Mouse (Mus musculus) small intestine, adult 10 weeks (tissue): ENCODE results near the gene Ccdc87. TPM values are rescaled to one million over a fixed set of nuclear protein-coding genes. Genes with fewer than 3 reads are reported as not detected.

Experiments
- polyA plus RNA-seq: library from polyadenylated mRNA; stranded (reverse); fragments of 350-450 nt; fragmentation: Illumina TruSeq; extraction: RNeasy Lipid Tissue Mini Kit (QIAGEN cat#74804); gene quantifications from one replicate; pipeline ENCODE4 v1.2.3, GENCODE M21; 2014; ENCODE audit warnings: low replicate concordance

Ccdc87 gene
- 0.11 TPM for polyA plus RNA-seq

DNA sequence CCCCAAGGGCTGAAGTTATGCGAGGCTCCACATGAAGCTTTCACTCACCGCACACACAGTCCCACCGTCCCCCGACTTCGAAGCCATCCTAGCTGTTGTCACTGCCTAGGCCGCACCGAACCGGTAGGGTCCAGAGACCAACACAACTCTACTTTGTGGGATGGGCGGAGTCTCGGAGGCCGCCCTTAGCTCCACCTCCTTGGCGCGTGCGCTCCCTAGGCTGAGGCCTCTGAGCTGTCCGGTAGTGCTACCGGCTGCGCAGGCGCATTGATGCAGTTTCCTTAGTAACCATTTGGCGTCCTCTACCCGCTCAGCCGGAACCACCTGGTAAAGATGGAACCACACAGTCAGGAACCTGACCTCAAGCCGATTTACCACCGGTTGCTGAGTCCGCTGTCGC lies at the start of gene Ccdc87, which contains the start of gene Ccs:
Ccdc87 (plus strand) TSS at position 218 of the 400 bp plus-strand sequence.
Ccs (minus strand) TSS at position 184 of the 400 bp plus-strand sequence.

DNA sequence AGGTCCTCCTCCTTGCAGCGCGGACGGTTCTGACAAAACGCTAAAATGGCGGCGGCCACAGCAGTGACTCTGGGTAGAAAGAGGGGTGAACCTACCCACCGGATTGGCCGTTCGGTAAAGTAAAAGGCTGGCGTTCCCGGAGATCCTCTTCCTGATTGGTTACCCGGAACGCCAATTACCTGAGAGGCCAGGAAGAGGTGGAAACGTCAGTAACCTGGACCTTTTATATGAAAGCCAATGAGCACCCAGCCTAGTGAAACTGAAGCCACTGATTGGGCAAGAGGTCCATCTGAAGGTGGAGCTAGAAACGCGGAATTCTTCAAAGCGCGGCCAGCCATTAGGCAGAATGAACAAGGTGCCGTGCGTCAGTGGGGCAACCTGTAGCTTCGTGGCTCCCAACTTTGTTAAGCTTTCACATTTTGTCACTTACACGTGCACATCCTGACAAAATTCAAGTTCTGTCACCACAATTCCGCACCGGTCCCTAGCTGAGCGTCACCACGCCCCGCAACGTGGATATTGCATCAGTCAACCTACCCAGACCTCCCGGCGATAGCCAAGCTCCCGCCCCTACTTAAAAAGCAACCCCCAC lies 45.2 kb upstream of the Ccdc87 start, which contains the start of gene Rbm4:
Rbm4 (minus strand) TSS at position 71 of the 592 bp plus-strand sequence.

DNA sequence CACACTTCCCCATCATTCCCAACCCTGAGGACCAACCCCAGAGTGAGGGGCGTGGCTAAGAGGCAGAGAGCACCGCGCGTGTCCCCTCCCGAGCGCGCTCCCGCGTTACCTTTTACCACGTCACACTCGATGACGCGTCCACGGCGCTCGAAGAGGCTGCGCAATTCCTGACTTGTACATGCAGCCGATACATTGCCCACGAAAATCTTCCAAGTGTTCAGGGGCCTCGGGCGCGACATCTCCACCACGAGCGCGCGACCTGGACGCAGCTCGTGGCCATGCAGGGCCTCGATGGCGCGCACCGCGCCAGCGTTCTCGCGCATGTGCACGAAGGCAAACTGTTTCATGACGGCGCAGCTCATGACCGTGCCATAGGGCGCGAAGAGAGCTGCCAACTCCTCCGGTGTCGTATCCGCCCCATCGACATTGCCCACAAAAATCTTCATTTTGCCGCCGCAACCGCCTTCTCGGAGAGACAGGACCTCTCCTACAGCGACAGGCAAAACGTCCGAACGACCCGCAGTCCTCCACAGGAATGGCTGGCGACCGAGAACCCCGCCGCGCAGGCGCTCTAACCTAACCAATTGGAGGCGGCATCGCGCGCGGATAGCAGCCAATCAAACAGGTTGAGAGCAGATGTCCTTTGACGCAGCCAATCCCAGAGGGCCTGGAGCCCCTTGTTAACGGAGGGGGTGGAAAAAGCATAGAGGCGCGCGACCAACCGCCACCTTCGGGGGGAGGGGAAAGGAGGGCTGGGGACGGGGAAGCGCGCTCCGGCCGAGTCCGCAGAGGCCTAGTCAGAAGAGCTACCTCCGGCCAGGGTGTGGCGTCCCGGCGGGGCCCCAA lies 27.9 kb upstream of the Ccdc87 start, which contains the start of the genes Gm21992 and Rbm14:
Gm21992 (minus strand) TSS at position 550 of the 846 bp plus-strand sequence.
Rbm14 (minus strand) TSS at position 572 of the 846 bp plus-strand sequence.

DNA sequence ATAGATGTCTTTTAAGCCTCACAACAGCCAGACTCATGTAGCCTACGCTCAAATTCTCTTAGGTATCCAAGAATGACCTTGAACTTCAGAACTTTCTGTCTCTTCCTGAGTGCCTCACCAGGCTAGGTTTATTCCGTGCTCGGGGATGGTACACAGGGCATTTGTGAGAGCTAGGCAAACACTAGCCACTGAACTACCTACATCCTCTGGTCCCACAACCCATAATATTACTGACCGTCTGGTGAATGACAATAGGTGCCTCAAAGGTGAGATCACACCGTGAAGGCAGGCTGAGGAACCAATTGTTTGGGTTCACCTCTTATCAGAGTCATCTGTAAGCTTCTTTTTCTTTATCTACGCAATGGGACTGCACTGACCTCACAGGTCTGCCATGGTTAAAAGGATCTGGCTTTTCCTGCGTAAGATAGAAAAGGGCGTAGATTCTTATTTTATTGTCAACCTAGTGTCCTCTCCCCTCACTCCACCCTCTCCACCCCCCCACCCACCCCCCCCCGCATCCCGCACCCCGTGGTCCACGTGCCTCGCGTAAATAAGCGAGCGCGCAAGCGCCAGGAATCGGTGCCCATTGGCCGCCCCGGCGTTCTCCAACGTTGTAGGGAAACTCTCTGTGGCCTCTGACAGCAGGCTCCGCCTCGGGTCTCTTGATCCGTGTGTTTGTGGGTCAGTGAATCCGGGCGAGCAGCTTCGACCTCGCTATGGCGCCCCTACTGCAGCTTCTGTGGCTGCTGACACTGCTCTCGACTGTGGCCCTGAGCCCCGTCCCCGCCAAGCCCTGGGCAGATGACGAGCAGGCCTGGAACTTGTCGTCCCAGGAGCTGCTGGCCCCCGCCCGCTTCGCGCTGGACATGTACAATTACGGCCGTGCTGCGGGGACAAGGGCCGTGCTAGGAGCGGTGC lies 15.6 kb downstream of the Ccdc87 start, which contains the start of gene Ctsf:
Ctsf (plus strand) TSS at position 579 of the 918 bp plus-strand sequence.

DNA sequence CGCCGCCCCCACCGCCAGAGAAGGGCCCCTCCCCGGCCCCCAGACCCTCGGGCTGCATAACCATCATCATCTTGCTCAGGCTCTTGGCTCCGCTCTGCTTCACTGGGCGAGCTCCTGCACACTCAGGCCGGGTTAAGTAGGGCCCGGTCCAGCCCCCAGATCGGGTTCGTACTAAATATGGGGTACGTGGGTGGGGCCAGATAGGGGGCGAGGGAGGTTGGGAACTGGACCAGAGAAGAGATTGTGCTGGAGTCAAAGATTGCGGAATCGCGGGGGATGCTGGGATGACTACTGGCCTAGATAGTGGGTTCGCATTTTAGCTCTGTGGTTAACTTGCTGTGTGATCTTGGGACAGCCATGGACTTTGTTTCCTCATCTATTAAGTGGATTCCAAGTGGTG lies 38.6 kb downstream of the Ccdc87 start, which contains the start of gene Actn3:
Actn3 (minus strand) TSS at position 125 of the 400 bp plus-strand sequence.

DNA sequence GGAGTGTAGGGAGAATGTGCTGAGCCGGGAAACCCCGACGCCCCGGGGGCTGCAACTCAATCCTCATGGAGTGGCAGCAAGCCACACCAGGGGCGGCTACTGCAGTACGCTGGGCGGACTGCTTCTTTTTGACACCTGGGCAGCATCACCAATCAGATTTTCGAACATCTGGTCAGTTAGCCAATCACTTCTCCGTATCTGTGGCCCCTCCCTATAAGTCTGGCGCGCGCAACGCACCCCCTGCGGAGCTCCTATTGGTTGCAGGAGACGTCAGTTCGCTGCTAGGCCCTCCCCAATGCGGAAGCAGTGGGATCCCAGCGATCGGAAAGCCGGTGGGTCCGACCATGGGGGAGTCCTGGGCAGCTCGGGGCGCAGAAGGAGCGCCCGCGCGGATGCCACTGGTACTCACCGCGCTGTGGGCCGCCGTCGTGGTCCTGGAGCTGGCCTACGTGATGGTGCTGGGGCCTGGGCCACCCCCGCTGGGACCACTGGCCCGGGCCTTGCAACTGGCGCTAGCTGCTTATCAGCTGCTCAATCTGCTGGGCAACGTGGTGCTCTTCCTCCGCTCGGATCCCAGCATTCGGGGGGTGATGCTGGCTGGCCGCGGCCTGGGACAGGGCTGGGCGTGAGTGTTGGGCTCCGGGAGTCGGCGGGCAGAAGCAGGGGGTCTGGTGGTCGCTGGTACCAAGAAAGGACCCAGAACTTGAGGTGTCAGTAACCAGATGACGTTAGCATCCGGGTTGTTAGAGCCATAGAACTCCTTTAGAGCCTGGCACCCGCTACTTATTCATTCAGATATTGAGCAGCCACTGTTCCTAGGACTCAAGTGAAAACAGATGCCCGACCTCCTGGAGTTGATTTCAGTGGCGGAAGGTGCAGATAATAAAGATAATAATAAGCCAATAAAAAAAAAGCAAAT lies 39.5 kb downstream of the Ccdc87 start, which contains the start of gene Zdhhc24:
Zdhhc24 (plus strand) TSS at position 264 of the 919 bp plus-strand sequence.

Other genes starting within 250 kb of the Ccdc87 start
- not detected for gene Lrfn4, start 223.7 kb upstream of the Ccdc87 start, polyA plus RNA-seq
- gene Rce1, start 213.7 kb upstream of the Ccdc87 start, polyA plus RNA-seq: 1.3 TPM
- not detected for gene Gm960, start 140.7 kb upstream of the Ccdc87 start, polyA plus RNA-seq
- gene Sptbn2, start 128.2 kb upstream of the Ccdc87 start, polyA plus RNA-seq: not detected
- 6.2 TPM for gene Rbm4b, start 82.9 kb upstream of the Ccdc87 start, polyA plus RNA-seq
- 11.8 TPM for gene Rbm4, start 45.5 kb upstream of the Ccdc87 start, polyA plus RNA-seq
- 6.5 TPM for gene Gm21992, start 27.8 kb upstream of the Ccdc87 start, polyA plus RNA-seq
- gene Rbm14, start 27.7 kb upstream of the Ccdc87 start, polyA plus RNA-seq: 6.1 TPM
- gene Ccs, start within 50 bp of the Ccdc87 start, polyA plus RNA-seq: 0.74 TPM
- gene Ctsf, start 15.8 kb downstream of the Ccdc87 start, polyA plus RNA-seq: 1.3 TPM
- gene Actn3, start 38.5 kb downstream of the Ccdc87 start, polyA plus RNA-seq: not detected
- 12.5 TPM for gene Zdhhc24, start 39.3 kb downstream of the Ccdc87 start, polyA plus RNA-seq
- 0.63 TPM for gene Bbs1, start 67.3 kb downstream of the Ccdc87 start, polyA plus RNA-seq
- 1.7 TPM for gene Dpp3, start 88.9 kb downstream of the Ccdc87 start, polyA plus RNA-seq
- 0.30 TPM for gene Peli3, start 103.8 kb downstream of the Ccdc87 start, polyA plus RNA-seq
- 11.4 TPM for gene Mrpl11, start 122.8 kb downstream of the Ccdc87 start, polyA plus RNA-seq
- gene Npas4, start 150.9 kb downstream of the Ccdc87 start, polyA plus RNA-seq: not detected
- gene Slc29a2, start 184.5 kb downstream of the Ccdc87 start, polyA plus RNA-seq: not detected
- 7.2 TPM for gene B4gat1, start 199.5 kb downstream of the Ccdc87 start, polyA plus RNA-seq
- 0.30 TPM for gene AC124502.3, start 199.5 kb downstream of the Ccdc87 start, polyA plus RNA-seq
- not detected for gene Brms1, start 202.0 kb downstream of the Ccdc87 start, polyA plus RNA-seq
- 0.26 TPM for gene Rin1, start 211.1 kb downstream of the Ccdc87 start, polyA plus RNA-seq
- gene Cd248, start 228.7 kb downstream of the Ccdc87 start, polyA plus RNA-seq: not detected
- not detected for gene Tmem151a, start 246.2 kb downstream of the Ccdc87 start, polyA plus RNA-seq
- gene Yif1a, start 249.2 kb downstream of the Ccdc87 start, polyA plus RNA-seq: 21.1 TPM